Mouse (Mus musculus): ENCODE results near the gene AF067061.
"Not testable (repeated sequence)": the region's sequence is repeated elsewhere in the genome, so short reads cannot be mapped to it uniquely, and the experiment has no call there.

The AF067061 gene

DNA sequence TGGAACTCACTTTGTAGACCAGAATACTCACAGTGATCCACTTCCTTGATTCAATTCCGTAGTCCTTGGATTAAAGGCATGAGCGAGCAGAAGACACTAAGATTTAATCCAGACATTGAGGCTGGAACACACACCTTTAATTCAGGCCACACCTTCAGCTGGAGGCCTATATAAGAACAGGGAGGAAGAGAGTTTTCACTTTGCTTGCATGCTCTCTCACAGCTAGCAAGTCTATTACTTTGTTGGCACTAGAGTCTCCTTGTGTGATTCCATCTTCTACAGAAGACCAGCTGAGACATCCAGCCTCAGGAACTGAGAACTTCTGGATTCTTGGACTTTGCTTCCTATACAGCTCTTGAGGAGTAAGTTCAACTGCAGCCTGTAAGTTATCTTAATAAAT lies at the start of gene AF067061:
AF067061 (plus strand) TSS at position 245 of the 400 bp plus-strand sequence.
- DNase-seq, result not testable (repeated sequence)

DNA sequence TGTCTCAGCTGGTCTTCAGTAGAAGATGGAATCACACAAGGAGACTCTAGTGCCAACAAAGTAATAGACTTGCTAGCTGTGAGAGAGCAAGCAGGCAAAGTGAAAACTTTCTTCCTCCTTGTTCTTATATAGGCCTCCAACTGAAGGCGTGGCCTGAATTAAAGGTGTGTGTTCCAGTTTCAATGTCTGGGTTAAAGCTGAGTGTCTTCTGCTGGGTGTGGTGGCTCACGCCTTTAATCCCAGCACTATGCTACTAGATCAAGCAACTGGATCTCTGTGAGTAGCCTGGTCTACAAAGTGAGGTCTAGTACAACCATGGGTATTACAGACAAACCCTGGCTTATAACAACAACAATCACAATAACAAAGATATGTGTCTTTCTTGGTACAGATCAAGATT lies 47.1 kb upstream of the AF067061 start, which contains the start of gene Gm21762:
Gm21762 (minus strand) TSS at position 101 of the 400 bp plus-strand sequence.
- DNase-seq, result not testable (repeated sequence)

DNA sequence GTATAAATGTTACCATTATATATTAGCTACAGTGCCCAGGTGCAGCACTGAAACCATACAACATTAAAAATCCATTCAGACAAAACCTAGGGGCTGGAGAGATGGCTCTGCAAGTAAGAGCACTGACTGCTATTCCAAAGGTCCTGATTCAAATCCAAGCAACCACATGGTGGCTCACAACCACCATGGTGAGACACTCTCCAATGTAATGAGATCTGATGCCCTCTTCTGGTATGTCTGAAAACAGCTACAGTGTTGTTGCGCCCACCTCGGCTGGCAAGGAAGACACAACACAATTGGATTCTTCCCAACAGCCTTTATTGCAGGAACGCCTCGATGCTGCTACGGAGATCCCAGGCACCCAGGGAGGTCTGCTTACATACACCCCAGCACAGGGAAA lies 42.0 kb upstream of the AF067061 start:
- not testable (repeated sequence) for DNase-seq

DNA sequence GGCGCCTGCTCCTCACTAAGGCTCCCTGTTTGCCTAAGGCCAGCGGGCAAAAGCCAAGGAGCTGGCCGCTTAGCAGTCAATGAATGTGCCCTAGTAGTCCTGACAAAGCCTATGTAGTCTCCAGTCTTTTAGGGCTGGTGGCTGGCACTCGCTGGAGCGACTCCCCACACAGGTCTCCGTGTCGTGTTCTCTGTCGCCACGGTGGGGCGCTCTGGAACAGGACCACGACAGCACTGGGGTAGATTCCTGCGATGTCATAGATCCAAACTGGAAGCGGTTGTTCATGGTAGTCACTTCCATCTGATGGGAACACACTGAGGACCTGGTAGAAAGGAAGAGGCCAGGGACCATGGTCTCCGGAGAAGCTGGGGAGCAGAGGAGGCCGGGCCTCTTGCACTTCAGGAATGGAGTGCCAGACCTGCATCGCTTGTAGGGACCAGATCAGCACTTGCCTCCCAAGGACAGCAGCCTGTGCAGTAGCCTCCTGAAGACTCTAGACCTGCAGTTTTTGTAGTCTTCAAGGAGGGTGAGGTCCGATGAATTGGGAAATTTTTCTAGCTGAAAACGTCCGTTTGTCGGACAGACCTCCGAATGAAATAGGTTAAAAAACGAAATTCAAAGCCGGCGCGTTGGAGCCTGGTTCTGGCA lies 39.8 kb upstream of the AF067061 start:
- not testable (repeated sequence) for DNase-seq

DNA sequence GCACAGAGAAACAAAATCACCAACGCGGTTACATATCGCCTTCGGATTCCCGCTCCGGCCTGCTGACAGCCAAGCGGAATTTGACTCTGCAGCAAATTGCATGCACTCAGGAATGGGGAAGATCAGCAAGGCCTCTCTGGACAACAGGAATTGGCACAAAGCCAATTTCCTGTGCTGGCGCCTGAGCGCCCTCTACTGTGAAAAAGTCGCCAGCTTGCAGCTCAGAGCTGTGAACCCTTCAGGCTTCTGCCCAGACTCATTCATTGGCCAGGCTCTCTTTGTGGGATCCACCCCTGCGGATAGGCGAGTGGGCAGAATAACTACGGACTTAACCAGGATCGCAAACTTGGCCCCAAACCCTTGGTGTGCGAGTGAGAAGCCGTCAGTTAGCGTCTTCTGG lies 31.1 kb upstream of the AF067061 start:
- not testable (repeated sequence) for DNase-seq

DNA sequence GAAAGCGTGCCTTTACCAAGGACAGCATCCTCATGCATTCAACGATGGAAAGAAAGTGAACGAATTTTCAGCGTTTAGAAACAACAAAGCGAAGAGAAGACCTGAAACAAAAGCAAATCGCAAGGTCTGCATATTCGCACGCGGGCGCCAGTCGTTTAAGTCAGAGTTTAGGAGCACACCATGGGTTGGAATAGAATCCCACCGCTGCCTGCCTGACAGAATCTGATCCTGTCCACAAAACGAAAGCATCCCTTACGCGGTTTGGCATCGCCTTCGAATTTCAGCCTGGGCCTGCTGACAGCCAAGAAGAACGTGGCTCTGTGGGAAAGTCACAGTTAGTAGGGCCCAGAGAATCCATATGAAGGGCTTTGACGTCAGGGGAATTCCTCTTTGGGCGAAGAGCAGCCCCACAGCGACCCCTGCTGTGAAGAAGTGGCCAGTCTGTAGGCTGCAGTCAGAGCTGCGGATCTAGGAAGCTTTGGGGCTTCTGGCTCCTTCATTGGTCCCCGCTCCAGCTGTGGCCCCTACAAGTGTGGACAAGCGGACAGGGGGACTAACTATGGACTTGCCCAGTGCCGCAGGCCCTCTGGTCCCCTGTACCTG lies 30.4 kb upstream of the AF067061 start:
- not testable (repeated sequence) for DNase-seq

DNA sequence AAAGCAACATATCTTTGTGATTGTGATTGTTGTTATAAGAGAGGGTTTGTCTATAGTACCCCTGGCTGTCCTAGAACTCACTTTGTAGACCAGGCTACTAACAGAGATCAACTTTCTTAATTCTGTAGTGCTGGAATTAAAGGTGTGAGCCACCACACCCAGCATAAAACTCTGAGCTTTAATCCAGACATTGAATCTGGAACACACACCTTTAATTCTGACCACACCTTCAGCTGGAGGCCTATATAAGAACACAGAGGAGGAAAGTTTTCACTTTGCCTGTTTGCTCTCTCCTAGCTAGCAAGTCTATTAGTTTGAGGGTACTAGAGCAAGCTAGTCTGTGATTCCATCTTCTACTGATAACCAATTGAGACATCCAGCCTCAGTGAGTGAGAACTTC lies 24.1 kb upstream of the AF067061 start, which contains the start of gene Gm21731:
Gm21731 (plus strand) TSS at position 301 of the 400 bp plus-strand sequence.
- DNase-seq, result not testable (repeated sequence)

DNA sequence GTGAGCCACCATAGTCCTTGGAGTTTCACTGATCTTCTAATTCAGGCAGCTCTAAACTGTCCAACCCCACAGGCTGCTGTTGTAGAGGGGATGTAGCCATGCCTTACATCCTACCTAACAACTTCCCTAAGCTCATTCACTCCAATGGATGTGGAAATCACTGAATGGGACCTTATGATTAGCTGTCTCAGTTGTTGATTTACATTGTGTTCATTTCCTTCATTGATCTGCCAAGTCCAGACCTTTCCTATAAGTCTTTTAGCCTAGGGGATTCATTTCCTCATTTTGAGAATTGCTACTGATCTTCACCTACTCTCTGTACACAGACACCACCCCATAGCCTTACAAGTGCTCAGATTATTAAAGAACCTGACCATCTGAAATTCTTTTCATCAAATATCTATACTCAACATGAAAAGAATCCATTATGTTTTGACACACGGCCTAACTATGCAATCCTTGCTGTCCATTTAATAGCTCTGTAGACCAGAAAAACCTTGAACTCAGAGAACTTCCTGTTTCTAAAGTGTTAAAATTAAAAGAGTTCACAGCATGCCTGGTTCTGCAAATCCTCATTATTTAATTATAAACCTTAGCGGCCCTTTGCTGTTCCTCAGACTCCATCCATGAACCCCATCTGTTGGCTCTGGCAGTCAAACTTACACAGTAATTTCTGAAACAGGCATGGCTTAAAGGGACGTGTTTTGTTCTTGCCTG lies 11.5 kb upstream of the AF067061 start:
- DNase-seq, result not testable (repeated sequence)

DNA sequence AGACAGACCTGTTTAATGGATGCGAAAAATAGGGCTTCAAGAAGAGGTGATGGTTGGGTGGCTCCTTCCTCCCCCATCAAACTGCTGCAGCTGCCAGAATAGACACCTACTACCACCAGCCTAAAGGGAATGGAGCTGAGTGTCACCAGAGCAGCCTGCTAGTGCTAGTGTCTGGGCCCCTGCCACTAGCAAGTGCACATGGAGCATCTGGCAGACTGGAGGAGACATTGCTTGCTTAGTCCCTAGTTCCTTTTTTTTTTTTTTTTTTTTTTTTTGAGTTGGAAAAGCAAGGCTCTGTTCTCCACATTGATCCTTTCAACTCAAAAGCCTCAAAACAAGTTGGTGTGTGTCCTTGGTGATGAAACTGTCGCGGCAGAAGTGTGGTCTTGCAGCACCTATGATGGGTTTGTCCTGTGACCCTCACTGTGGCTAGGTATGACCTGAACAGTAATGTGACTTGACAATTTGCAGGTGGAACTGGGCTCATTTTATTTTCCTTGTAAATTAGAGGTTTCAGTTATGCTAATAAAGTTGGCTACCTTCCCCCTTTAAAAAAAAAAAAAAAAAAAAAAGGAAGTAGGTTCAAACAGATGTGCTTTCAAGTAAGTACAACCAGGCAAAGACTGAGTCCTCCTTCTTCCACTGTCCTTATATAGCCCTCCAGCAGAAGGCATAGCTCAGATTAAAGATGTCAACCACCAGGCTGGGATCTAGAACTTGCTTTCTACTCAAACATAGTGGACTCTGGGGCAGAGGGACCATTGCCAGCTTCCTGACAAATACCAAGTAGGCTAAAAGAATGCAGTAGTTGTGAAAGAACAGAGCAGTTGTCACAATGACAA lies 3.9 kb upstream of the AF067061 start:
- not testable (repeated sequence) for DNase-seq

DNA sequence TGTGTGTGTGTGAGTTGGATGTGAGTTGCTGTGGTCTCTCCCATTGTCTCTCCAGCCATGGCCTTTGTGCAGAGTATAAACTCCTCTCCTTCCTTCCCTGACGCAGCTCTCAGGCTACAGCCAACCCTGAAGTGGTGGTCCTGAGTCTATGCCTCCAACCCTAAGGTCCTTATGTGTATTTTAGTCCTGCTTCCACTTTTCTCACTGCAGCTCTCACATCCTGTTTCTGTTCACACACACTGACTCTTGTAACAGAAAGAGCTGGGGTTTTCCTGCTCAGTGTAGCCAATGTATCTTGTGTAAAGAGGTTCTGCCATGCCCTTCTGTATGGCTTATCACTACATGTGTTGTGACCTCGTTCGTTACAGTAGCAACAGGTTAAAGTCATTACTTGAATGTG lies 3.2 kb upstream of the AF067061 start:
- not testable (repeated sequence) for DNase-seq

DNA sequence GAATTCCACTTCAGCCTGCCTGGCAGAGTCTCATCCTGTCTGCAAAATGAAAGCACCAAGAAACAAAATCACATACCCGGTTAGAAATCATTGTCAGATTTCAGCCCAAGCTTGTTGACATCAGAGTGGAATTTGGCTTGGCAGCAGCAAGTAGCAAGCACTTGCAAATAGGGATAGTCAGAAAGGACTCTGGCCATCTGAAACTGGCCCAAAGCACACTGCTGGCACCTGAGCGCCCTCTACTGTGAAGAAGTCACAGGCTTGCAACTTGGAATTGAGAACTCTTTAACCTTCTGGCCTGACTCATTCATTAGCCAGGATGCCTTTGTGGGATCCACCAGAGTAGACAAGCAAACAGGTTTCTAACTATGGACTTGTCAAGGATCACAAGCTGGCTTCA lies 14.9 kb downstream of the AF067061 start:
- peak; percentile 20 for DNase-seq

DNA sequence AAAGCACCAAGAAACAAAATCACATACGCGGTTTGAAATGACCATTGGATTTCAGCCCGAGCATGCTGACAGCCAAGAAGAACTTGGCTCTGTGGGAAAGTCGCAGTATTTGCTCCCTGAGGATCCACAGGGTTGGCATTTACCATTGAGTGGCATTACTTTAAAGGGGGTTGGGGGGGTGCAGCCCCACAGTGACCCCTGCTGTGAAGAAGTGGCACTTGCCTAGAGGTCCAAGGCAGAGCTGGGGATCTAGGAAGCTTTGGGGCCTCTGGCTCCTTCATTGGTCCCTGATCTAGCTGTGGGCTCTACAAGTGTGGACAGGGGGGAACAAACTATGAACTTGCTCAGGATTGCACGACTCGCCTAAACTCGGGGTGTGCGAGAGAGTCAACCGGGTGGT lies 15.9 kb downstream of the AF067061 start:
- DNase-seq, result no peak

DNA sequence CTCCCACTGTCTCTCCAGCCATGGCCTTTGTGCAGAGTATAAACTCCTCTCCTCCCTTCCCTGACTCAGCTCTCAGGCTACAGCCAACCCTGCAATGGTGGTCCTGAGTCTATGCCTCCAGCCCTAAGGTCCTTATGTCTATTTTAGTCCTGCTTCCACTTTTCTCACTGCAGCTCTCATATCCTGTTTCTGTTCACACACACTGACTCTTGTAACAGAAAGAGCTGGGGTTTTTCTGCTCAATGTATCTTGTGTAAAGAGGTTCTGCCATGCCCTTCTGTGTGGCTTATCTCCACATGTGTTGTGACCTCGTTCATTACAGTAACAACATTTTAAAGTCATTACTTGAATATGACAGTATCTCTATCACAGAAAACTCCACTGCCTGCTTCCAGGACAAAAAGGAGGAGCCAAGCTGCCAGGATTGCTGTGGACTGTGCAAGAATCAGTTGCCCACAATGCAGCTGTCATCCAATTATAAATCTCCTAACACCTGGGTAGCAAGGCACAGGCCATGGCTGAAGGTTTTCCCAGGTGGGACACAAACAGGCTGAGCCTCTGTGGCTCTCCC lies 36.5 kb downstream of the AF067061 start:
- no peak for DNase-seq

DNA sequence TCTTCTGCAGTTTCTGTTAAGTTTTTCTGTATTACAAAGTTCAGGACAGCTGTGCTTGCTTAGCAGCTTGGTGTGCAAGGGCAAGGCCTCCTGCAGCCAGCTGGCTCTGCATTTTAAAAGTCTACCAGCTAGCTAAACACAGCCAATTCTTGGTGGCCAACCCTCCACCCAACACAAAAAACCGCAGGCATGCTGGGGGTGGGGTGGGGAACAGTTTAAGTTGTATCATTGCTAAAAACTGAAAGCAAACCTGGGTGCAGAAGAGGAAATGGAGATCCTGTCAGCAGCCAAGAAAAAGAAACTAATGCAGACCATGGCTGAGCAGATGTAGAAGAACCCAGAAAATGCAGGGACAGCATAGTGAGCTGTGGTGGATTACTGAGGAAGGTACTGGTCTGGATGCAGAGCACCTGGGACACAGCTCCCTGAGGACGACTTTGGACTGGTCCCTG lies 37.1 kb downstream of the AF067061 start, which contains the start of gene BC147527:
BC147527 (plus strand) TSS at position 402 of the 452 bp plus-strand sequence.
- peak; percentile 4 for DNase-seq

DNA sequence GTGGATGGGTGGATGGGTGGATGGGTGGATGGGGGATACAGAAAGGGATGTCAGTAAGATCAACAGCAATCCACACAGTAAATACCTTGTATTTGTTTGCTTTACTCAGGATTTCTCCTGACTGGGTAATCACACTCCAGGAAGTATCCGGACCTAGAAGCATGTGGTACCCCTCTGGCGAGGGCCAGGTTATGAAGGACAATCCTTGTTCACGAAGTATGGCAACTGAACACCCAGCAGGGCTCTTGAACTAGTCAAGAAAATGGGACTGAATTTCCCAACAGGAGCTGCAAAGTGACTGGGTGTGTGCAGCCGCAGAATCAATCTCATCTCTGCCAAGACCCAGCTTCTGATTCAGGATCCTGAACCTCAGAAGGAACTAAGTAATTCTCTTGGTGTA lies 37.9 kb downstream of the AF067061 start:
- no peak for DNase-seq

DNA sequence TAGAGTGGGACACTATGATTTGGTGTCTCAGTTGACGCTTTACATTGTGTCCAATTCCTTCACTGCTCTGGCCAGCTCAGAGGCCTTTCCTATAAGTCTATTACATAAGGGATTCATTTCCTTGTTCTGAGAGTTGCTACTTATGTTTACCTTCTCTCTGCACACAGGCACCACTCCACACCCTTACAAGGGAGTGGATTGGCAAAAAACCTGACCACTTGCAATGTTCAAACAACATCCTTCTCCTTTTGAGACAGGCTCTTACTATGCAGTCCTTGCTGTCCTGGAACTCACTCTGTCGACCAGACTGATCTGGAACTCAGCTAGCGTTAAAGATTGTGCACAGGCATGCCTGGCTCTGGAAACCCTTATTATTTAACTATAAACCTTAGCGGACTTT lies 47.8 kb downstream of the AF067061 start:
- no peak for DNase-seq

DNA sequence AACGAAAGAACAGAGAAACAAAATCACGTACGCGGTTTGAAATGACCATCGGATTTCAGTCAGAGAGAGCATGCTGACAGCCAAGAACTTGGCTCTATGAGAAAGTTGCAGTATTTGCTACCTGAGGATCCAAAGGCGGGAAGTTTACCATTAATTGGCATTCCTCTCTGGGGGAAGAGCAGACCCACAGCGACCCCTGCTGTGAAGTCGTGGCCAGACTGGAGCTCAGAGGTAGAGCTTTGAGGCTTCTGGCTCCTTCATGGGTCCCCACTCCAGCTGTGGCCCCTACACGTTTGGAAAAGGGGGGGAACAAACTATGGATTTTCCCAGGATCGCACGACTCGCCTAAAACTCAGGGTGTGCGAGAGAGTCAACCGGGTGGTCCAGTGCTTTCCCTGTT lies 50.7 kb downstream of the AF067061 start:
- DNase-seq, result no peak

Measured in kidney, adult 9 months (tissue).